Mouse (Mus musculus): ENCODE data around the gene Selplg.

GRCm38 (mm10) chr5:113773664-113774063, 58.8 kb downstream of the Selplg start:
- TF ChIP-seq CTCF (IDR thresholded peaks at IDR 0.05; ENCODE audit: low read depth) (peak; percentile 92), EP300 (IDR thresholded peaks at IDR 0.05; ENCODE audit: low read depth) (no peak)
